Mouse (Mus musculus): ENCODE results near the gene Mark3.

The Mark3 gene

DNA sequence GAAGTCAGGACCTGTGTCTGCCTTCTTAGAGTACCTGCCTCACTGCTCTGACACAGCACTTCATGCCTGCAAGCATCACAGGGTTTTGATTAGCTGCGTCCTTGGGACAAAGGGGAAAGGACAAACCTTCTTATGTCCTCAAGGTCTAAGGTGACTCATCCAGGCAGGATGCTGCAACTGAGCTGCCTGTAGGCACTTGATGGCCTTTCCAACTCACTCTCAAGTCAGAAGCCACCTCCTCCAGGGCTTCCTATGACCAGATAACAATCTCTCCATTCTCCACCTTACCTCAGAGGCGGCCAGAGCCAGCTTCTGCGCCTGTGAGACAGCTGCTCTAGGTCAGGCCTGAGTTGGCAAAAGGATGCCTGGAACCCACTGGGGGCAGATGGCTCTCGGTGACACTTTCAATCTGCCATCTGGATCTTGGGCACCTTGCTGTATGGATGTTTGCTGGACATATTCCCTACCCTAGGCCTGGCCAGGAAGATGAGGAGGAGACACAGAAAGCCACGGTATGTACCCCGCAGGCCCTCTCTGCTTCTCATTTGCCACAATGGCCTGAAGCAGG lies 124.1 kb downstream of the Mark3 start:
- DNase-seq (ENCODE audit: low spot score) = no peak

DNA sequence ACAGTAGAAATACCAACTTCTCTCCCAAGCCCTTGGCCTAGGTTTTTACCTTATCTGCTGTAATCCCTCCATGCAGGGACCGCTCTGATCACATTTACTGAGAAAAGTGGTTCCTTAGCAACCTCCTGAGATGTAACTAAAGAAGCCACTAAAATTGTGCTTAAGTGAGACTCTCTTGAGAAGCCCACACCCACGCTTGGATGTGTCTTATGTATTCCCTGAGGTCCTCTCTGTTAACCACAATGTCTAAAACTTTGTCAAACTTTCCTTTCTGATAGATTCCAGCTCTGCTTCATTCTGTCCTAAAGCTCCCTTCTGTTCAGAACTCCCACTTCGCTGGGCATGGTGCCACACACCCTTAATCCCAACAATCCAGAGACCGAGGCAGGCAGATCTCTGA lies 125.2 kb downstream of the Mark3 start:
- DNase-seq (ENCODE audit: low spot score) = no peak

DNA sequence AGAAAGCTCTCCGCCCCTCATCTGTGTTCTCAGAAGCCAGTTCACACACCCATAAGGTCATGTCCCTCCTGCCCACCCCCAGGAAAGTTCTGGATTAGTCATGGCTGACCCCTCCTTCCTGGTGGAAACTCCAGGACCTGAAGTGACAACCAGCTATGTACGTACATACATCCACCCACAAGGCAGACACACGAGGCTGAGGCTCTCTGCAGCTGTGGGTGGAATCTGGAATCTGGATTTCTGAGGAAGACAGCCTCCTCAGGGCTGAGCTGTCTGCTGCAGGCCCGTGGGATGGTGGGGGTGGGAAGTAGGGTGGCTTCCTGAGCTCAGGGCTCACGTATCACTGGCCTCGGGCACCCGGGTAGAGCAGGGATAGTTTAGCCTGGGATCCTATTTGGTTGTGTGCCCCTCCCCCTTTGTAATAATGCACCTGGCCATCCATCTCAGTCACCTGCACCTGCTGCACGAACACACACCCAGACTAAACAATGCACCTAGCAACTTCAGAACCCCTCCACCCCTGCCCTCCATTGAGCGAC lies 126.7 kb downstream of the Mark3 start:
- DNase-seq (ENCODE audit: low spot score) = no peak

DNA sequence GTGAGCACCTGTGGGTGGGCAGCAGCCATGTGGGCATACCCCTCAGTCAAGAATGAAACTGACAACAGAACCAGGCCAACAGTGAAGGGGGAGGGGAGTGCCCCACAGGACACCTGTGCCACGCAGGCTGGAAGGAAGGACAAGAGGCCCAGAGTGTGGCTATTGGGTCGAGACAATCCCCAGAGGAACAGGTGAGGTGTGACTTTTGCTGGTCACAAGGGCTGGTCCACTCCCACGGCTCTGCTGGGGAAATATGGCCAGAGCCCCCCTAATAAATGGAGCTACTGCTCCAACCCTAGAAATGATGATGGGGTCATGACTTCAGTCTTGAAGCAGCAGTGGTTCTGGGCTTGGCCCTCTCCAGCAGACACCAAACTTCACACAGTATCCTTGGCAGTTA lies 129.0 kb downstream of the Mark3 start:
- DNase-seq (ENCODE audit: low spot score) = no peak

DNA sequence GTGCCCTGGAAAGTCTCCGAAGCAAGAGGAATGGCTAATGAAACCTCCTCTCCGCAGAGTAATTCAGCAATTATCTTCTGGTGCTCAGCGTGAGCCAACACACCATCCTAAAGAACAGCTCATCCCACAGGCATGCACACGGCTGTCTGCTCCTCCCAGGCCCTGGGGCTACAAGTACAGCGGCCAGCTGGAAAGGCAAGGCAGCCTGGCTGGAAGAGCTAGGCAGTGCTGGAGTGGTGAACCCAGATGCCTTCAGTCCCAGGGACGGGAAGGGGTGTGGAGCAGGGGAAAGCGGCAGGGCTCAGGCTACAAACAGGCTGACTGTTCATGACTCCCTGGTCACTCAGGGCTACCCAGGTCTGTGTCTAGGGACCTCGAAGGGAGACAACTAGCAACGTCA lies 130.3 kb downstream of the Mark3 start:
- no peak for DNase-seq (ENCODE audit: low spot score)

DNA sequence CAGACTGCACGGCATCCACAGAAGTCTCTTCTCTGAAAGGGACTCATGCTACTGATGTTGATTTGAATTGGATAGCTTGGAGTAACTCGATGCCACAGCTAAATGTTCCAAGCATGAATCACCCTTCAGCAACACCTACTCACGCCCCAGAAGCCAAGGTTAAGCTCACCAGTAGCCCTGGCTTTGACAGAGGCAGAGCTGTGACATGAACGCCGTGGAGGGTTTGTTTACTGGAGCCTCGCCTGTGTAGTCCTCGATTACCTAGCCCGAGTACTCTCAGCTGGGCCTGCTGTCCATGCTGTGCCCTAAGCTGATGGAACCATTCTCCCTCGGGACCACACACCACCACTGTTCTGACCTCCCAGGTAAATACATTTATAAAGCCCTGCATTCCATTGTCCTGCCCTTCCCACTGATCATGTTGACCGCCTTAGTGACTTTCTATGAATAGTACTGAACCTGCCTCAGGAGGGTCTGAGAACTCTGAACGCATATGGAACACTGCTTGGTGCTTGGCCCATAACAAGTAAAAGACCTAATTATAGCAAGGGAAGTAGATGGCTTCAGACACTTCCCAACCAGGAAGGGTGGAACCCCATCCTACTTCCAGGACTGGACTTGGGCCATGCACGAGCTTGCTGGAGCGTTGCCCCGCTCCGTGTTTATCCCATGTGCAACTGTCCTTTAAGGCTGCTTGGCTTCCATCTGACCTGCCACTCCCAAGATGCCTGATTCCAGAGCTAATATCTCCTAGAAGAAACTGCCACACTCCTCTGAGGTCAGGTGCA lies 131.1 kb downstream of the Mark3 start:
- DNase-seq (ENCODE audit: low spot score) = no peak
